Mouse (Mus musculus) gastrocnemius, adult 2 months (tissue): ENCODE measurements at regions not wholly inside any gene's neighbourhood (a gene's known extent, or its start where the extent isn't known, plus 50 kb on each side); places are given as distances from the start of the nearest gene placed in this dataset.
"Not testable (repeated sequence)": the region's sequence is repeated elsewhere in the genome, so short reads cannot be mapped to it uniquely, and the experiment has no call there.

Source experiments
- DNase-seq: peaks from one replicate; pipeline ENCODE4 v3.0.0; 2022
- H3K27ac ChIP-seq: fragments of 200-600 bp; 2 replicates; pipeline ENCODE4 v1.8.1; 2022; ENCODE audit warnings: mild to moderate bottlenecking
- H3K4me3 ChIP-seq: fragments of 200-600 bp; 2 replicates; pipeline ENCODE4 v1.8.1; 2022; ENCODE audit warnings: mild to moderate bottlenecking, moderate library complexity
- CTCF ChIP-seq: fragments of 200-600 bp; IDR thresholded peaks from 2 replicates; pipeline ENCODE4 v1.8.1; 2022; ENCODE audit warnings: antibody characterized with exemption, mild to moderate bottlenecking, moderate library complexity
- intact Hi-C: fragments of 180-260 bp; cut with DNase I; formaldehyde crosslinking; loops from one replicate; pipeline ENCODE4 v1.15.1; 2025

DNA sequence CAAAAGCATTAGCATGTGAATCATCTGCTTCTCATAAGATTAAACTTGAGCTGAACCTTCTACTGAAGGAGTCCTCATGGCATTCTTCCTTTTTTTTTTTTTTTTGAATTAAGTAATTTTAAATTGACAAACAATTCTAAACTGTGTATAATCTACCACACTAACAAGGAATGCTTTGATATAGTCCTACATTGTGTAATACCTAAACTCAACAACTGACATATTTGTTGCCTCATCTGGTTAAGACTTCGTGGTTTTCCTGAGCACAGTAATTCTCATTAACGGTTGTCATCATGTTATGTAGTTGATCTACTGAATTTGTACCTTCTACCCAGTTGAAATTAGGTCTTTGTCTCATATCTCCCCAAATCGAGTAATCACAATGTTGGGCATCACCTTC, 83.9 kb upstream of the Hcrtr2 start:
- no peak overlapping the region for H3K4me3 ChIP-seq
- TF ChIP-seq CTCF = no peak
- H3K27ac ChIP-seq = no peak overlapping the region
- no peak for DNase-seq
- intact Hi-C loops = no loop called here

DNA sequence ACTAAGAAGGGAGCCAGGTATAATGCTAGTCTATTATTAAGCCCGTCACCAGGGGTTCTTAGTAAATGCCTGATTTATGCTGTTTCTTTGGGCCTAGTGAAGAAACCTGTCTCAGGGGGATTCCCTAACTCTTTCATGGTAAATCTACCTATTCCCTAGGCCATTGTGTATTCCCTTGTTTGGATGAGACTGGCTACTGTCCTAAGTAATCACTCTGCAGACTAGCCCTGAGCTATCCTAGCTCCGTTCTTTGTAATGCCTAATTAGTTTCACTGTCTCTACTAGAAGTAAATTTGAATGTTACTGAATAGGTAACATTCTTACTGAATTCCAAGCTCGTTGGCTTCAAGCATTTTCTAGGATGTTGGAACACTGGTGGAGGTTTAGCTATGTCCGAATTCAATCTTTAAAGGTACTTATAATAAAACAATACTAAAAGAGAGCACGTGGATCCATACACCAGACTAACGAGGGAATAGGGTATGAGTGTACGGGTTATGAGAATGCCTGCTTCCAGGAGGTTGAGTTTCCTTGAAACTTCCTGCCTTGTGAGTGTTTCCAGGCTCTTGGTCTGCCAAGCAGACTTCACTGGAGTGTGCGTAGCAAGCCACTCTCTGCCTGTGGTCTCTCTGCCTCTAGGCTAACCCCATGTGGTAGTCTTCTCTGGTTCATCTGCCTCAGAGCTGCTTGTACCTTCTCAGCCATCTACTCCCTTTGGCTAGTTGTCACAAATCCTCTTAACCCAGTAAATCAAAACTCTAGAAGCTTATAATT, 78.4 kb upstream of the Hcrtr2 start:
- DNase-seq, H3K4me3 ChIP-seq, intact Hi-C loops, H3K27ac ChIP-seq: not testable (repeated sequence)

DNA sequence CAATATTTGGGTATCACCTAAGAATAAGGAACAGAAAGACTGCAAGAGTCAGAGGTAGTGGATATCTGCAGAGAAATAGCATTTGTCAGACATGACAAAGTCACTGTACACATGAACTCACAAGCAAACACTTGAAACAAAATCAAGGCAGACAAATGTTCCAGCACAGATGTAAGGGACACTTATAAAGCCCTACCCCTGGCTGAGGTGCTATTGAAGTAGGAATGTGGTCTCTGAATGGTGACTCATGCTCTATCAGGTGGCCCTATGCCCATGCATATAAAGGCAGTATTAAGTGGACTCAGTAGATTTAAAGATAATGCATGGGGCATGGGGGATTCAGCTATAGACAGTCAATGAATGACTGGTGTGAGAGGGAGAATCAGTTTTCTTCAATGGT, 77.2 kb upstream of the Hcrtr2 start:
- H3K4me3 ChIP-seq = no peak overlapping the region
- no peak overlapping the region for H3K27ac ChIP-seq
- DNase-seq = no peak
- no peak for TF ChIP-seq CTCF
- intact Hi-C loops = no loop called here

DNA sequence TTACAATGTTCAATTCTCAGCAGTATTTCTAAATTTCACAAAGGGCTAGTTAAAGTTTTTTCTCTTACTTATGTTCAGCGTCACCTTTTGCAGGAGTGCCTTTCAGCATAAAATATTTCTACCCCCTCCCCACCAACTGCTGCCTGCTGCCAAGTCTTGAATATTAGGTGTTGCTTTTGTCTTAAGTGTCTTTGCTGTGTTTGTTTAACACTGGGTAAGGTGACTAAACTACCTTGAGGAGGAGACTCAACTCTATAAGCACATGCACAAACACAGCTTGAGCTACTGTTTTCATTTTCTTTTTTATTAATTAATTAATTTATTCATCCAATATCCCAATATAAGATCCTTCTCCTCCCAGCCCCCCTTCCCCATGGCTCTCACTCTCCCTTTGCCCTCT, 70.1 kb upstream of the Hcrtr2 start:
- Histone ChIP-seq H3K27ac (no peak overlapping the region), H3K4me3 (no peak overlapping the region)
- no peak for DNase-seq
- intact Hi-C loops = no loop called here
- TF ChIP-seq CTCF = no peak

DNA sequence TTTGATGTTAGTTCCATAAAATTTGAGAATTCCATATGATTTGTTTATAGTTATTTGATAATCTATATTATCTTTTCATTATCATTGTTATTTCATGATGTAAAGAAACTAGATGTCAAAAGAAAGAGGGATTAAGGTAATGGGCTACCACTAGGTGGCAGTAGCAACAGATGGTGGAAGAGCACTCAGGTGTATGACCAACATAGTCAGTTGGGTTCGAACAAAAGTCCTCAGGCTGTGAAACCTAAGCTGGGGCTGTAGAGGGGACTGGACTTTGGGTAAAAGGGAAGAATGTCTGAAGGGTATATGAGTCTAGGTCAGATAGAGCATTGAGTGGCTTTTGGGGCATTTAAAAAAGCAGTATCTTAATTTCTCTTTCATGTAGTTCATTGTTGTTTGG, 67.2 kb upstream of the Hcrtr2 start:
- DNase-seq = no peak
- peak; percentile 62 for TF ChIP-seq CTCF
- intact Hi-C loops = loop anchor here (2.0 kb wide), 1 partner anchor 996 kb away; no protein-coding TSS in a partner anchor
- H3K4me3 ChIP-seq = no peak overlapping the region
- no peak overlapping the region for H3K27ac ChIP-seq
